Mouse (Mus musculus): ENCODE data around the gene Dolk.

Gene Dolk

GRCm38 (mm10) chr2:30268371-30268770 is 17.8 kb downstream of the Dolk start:
- in situ Hi-C loops (cut with MseI, MboI), result no loop called here

- in situ Hi-C loops (cut with MseI, MboI), result no loop called here
Observed at GRCm38 (mm10) chr2:30267466-30267865, 18.7 kb downstream of the Dolk start.

GRCm38 (mm10) chr2:30266392-30266941 is 19.7 kb downstream of the Dolk start:
- in situ Hi-C loops (cut with MseI, MboI), result no loop called here

GRCm38 (mm10) chr2:30265767-30266253 is 20.3 kb downstream of the Dolk start, which contains the start of gene Phyhd1:
Gene Phyhd1, plus strand, starts transcription at chr2:30266203.
- in situ Hi-C loops (cut with MseI, MboI), result no loop called here

- in situ Hi-C loops (cut with MseI, MboI), result no loop called here
Observed at GRCm38 (mm10) chr2:30264671-30265519, 21.2 kb downstream of the Dolk start.

- in situ Hi-C loops (cut with MseI, MboI), result no loop called here
Observed at GRCm38 (mm10) chr2:30263811-30264210, 22.3 kb downstream of the Dolk start.

GRCm38 (mm10) chr2:30262840-30263441 is 23.2 kb downstream of the Dolk start:
- in situ Hi-C loops (cut with MseI, MboI), result no loop called here

- in situ Hi-C loops (cut with MseI, MboI), result no loop called here
Observed at GRCm38 (mm10) chr2:30261921-30262839, 24.0 kb downstream of the Dolk start.

- in situ Hi-C loops (cut with MseI, MboI), result no loop called here
Observed at GRCm38 (mm10) chr2:30261064-30261736, 24.9 kb downstream of the Dolk start.

- in situ Hi-C loops (cut with MseI, MboI), result no loop called here
Observed at GRCm38 (mm10) chr2:30259131-30260064, 26.7 kb downstream of the Dolk start.

GRCm38 (mm10) chr2:30258600-30258999 is 27.5 kb downstream of the Dolk start:
- in situ Hi-C loops (cut with MseI, MboI), result no loop called here

GRCm38 (mm10) chr2:30257699-30258460 is 28.3 kb downstream of the Dolk start:
- in situ Hi-C loops (cut with MseI, MboI), result no loop called here

- in situ Hi-C loops (cut with MseI, MboI), result no loop called here
Observed at GRCm38 (mm10) chr2:30256616-30257350, 29.4 kb downstream of the Dolk start.

- in situ Hi-C loops (cut with MseI, MboI), result no loop called here
Observed at GRCm38 (mm10) chr2:30255631-30256395, 30.3 kb downstream of the Dolk start.

GRCm38 (mm10) chr2:30253809-30254208 is 32.3 kb downstream of the Dolk start:
- in situ Hi-C loops (cut with MseI, MboI), result no loop called here

- in situ Hi-C loops (cut with MseI, MboI), result no loop called here
Observed at GRCm38 (mm10) chr2:30252521-30252920, 33.6 kb downstream of the Dolk start.

- in situ Hi-C loops (cut with MseI, MboI), result no loop called here
Observed at GRCm38 (mm10) chr2:30251417-30252104, 34.6 kb downstream of the Dolk start.
